Mouse (Mus musculus): ENCODE measurements at regions not wholly inside any gene's neighbourhood (a gene's known extent, or its start where the extent isn't known, plus 50 kb on each side); places are given as distances from the start of the nearest gene placed in this dataset.
A peak's percentile ranks its signal among the peaks of the same experiment; 100 is the strongest.

DNA sequence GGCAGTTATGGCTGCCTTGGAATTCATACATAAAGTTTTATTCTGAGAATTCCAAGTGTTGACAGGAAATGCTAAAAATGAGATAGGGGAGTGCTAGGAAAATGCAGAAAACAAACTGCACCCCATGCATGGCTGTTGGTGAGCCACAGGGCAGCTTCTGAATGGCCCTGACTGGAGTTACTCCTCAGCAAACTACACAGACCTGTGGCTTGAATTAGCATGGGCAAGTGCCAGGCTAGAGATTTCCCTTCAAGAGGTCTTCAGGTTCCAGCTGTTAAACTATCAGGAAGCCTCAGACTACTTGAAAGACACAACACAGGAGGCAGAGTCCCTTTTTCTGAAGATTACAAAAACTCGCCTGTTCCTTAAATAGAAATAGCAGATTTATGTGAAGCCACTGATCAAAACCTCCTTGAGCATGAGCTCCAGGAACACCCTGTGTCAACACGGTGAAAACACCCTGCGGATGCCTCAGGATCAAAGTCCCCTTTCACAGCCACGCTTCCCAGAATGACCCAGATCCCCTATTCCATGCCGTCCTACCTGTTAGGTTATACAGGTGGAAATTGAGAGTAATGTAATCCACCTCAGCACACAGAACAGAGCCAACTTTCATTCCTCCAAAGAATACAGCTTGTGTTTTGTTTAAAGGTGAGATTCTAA is 217.9 kb upstream of the Impg1 start:
- peak; percentile 3 for DNase-seq

DNA sequence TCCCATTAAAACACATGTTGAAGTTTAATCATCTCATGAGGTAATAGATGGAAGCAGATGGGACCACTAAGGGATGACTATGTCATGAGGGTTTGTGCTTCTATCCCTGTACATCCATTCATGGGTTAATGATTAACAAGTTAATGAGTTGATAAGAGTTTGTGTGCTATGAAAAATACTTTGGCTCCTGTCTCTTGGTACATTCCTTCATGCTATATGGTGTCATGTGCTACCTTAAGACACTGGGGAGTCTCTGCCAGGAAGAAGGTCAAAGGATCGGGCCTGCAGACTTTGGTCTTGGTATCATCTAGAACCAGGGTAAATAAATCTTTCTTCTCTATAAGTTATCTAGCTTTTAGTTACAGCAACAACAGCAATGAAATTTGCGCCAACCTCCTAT is 216.4 kb upstream of the Impg1 start:
- no peak for DNase-seq

DNA sequence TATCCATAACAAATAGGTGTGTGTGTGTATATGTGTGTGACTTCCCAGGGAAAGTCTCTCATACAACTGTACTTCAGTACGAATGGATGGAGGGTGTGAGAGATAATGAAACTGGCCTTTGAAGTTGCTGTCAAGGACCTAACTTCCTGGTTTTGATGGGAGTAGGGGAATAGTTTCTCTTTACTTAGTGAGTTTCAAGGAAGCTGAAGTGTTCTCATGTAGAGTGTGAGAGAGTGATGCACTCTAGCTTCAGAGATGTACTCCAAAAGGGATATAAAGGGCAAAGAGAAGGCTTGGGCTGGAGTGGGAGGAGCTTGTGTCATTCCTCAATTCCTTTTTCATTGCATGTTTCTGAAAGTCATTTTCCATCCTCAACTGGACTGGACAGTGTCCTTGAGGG is 206.2 kb upstream of the Impg1 start:
- no peak for DNase-seq

DNA sequence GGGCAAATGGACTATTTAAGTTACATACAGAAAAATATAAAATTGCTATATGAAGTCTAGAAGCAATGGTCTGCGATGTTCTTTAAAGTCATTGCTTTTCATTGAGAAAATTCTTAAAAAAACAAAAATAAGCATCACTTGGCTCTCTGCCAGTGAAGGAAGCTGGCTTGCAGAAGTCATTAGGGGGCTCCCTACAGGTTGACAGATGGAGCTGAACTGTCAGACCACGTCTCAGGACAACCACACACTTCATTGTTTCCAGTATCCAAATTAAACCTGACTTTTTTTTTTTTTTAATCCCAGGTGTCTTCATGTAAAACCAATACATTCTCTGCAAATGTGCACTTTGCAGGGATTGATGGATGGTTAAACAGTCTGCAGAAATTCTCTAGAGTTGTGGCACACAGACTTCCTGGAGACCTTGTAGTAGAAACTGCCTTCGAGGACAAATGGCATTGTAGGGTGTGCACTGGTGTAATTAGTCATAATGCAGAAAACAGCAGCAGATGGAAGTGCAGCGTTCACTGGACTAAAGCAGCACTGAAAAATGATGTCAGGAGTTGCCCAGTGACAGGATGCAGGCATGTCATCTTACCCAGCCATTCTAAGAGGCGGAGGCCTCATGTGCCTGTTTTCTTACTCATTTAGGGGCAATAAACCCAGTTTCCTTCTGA is 203.4 kb upstream of the Impg1 start:
- DNase-seq = no peak

DNA sequence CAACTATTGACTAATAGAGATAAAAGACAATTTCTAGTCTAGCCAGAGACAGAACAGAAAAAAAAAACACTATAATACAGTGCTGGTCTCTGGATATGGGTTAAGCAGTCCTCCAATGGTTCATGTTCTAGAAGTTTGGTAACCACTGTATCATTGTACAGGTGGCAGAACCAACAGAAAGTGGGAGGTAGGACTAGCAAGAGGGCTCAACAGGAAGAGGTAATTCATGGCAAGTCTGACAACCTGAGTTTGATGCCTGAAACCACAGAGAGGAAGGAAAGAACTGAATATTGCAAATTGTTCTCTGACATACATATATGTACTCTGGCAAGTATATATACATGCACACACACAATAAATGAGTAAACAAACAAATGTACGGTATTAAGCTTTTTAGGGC is 193.5 kb upstream of the Impg1 start:
- no peak for DNase-seq

DNA sequence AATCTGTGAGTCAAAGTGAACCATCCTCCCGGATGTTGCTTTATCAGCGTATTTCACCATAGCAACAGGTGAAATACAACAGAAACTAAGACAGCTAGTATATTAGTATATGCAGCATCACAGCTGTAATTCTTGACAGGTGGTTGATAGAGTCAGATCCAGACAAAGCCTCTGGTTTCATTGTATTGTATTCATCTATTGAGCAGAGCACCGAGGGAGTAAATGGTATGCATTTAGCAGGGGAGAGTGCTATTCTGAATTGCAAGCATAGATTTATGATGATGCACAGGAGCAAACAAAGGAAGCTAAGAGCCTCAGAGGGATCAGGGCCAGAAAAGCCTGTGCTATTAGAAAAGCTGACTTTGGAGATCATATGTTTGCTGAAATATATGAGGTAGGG is 149.8 kb upstream of the Impg1 start:
- DNase-seq = no peak

DNA sequence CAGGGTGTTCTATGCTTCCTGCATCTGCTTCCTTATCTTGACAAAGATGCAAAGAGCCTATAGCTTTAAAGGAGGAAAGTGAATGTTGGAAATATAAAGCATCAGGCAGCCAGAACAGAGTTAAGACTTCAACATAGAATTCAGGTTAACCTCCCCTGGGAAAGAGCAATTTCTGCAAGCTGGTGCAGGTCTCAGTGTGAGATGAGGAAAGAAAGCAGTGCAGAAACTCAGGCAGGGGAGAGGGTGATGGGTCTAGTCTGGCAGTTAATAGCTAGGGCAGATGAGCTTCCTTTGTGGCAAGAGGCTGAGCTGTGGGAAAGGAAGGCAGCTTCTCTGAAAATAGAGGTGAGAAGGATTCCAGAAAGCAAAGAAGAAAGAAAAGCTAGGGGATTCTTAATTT is 134.7 kb upstream of the Impg1 start:
- no peak for DNase-seq

DNA sequence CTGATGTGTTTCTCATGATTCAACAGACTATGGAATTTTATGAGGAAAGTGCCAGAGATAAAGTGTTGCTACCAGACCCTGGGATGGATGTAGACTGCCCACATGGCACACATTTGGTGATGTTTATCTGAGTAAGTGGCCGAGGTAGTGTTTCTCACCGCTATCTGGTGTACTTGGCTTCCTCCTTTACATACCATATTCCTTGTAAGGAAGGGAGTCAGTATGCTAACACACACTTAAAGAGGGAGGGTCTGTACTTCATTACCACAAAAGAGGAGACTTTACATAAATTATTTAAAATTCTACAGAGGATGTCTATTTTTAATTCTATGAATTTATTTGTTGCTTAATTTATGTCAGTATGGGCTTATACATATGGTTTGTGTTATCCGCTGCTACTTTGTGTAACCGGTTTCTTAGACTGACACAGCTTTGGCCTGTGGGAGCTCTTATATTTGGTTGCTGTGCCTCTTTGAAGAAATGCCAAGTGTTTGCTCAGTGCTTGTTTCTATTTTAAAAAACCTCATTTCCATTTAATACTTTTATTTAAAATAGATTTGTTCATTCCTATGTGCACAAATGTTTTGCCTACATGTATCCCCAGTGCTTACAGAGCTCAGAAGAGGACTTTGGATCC is 100.2 kb upstream of the Impg1 start:
- DNase-seq = no peak

DNA sequence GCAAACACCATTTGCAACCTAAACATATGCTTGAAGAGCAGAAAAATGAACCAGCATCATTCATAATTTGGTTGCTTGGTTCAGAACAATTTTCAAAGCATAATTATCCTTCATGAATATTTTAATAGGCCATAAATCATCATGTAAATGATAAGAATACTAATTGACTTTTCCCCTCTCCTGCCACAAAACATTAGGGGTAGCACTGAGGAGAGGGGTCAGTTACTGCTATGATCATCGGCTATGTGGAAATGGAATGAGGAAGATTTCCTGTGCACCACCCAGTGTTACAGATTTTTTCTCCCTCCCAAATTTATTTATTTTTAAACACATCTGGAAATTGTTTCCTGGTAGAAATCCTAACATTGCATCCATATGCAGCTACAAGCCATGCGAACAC is 98.4 kb upstream of the Impg1 start:
- no peak for DNase-seq

DNA sequence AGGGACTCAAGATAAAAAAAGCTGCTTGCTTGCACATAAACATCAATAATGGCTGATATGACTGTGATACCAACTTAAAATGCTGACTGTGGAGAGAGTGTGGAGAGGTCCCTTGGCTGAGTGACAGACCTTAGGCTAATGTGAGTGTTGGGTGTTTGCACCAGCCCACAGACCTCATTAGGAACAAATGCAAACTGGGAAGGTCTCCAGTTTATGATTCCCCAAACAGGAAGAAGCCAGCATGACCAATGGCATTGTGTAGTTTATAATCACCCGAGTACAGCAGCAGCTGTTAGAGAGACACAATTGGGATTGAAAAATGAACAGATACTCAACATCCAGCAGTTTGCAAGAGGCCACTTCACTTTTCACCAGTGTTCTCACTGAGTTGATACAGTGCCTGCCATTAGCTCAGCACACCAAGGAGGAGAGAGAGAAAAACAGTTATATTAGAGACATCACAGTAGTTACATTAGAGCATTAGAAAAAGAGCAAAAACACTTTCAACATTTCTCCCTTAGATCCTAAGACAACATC is 90.3 kb upstream of the Impg1 start:
- no peak for DNase-seq
